Mouse (Mus musculus): ENCODE data around the gene Dpf1. TPM values are rescaled to one million over a fixed set of nuclear protein-coding genes. Genes with fewer than 3 reads are reported as not detected.

The Dpf1 gene
- 0.60 TPM in 1 of 2 replicates, not detected in the other for polyA plus RNA-seq (2012; ENCODE audit: insufficient read depth, insufficient read length, missing spikeins)

DNA sequence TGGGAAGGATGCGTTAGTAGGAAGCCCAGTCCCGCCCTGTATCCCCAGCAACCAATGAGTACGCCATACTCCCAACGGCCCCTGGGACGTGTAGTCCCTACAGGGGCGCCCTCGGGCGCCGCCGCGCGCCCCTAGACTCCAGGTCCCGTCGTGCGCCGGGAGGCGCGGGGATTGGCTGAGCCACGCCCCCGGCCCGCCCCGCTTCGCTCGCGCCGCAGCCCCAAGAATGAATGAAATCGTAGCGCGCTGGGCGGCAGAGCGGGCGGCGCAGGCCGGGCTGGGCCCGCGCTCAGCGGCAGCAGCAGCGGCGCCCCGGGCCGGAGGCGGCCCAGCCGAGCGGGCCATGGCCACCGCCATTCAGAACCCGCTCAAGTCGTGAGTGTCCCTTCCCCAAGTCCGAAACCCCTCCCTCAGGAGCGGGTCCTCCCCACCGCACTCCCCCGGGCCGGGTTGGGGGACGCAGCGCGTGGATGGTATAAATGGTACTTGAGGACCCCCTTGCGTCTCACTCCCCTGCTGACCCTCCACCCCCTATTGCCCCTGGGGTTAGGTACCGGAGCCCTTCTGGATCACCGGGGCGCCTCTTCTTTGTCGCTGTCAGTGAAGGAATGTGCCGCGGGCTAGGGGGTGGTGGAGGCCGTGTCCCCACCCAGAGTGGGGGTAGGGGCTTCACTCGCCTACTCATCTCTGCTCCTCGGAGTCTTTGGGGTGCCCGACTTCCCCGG, at the start of gene Dpf1:
Gene Dpf1 (plus strand): TSS at position 214 of the 725 bp plus-strand sequence.
- H3K4me3 ChIP-seq (ENCODE audit: insufficient read depth, low read length): peak within 1 kb of the TSS; percentile 33
- no peak within 1 kb of the TSS for H3K27ac ChIP-seq (ENCODE audit: insufficient read depth, low read depth, low read length)
- peaks cover 8% of the 10 kb centered on the region; the same call in 1 of the 2 replicates for H3K4me1 ChIP-seq (ENCODE audit: control insufficient read depth, insufficient read depth, low read length)
- TF ChIP-seq POLR2A (IDR thresholded peaks at IDR 0.05; ENCODE audit: borderline replicate concordance, low read depth, low read length): no peak
- TF ChIP-seq CTCF (IDR thresholded peaks at IDR 0.05; ENCODE audit: low read depth, low read length): no peak

DNA sequence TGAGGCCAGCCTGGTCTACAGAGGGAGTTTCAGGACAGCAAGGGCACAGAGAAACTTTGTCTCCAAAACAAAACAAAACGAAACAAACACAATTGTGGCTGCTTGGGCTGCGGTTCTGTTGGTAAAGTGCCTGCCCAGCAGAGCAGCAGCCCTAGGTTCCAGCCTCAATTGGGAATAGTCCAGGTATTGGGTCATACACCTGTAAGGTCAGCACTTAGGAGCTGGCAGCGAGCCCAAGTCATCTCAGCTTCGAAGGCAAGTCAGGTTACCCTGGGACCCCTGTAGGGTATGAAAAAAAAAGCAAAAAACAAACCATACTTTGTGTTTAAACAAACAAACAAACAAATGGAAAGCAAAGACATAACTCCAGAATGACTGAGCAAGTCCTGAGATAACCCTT, 47.9 kb upstream of the Dpf1 start:
- Histone ChIP-seq H3K4me1 (ENCODE audit: control insufficient read depth, insufficient read depth, low read length) (0 out of 2 replicates have a peak, but pooled peaks cover 3% of the 10 kb centered on the region), H3K4me3 (ENCODE audit: insufficient read depth, low read length) (no peak overlapping the region), H3K27ac (ENCODE audit: insufficient read depth, low read depth, low read length) (no peak overlapping the region)
- TF ChIP-seq CTCF (IDR thresholded peaks at IDR 0.05; ENCODE audit: low read depth, low read length) (no peak), POLR2A (IDR thresholded peaks at IDR 0.05; ENCODE audit: borderline replicate concordance, low read depth, low read length) (no peak)

DNA sequence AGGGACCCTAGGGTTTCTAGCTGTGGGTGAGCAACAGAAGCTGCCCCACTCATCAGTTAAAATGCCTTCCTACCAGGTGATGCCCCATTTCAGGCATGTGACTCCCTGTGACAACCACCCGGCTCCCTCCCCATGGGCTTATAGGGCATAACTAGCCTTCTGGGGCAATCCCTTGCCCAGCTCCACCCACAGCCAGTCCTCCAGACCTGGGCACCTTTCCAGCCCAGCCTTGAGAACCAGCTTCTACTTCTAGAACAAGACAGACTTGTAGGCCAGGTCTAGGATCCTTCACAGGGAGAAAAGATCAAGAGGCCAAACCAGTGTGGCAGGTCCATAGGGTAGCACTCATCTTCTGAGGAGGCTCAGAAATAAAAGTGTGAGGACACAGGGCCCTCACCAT, 46.4 kb upstream of the Dpf1 start:
- Histone ChIP-seq H3K4me3 (ENCODE audit: insufficient read depth, low read length) (no peak overlapping the region), H3K4me1 (ENCODE audit: control insufficient read depth, insufficient read depth, low read length) (0 out of 2 replicates have a peak, but pooled peaks cover 3% of the 10 kb centered on the region), H3K27ac (ENCODE audit: insufficient read depth, low read depth, low read length) (no peak overlapping the region)
- no peak for TF ChIP-seq POLR2A (IDR thresholded peaks at IDR 0.05; ENCODE audit: borderline replicate concordance, low read depth, low read length)
- no peak for TF ChIP-seq CTCF (IDR thresholded peaks at IDR 0.05; ENCODE audit: low read depth, low read length)

DNA sequence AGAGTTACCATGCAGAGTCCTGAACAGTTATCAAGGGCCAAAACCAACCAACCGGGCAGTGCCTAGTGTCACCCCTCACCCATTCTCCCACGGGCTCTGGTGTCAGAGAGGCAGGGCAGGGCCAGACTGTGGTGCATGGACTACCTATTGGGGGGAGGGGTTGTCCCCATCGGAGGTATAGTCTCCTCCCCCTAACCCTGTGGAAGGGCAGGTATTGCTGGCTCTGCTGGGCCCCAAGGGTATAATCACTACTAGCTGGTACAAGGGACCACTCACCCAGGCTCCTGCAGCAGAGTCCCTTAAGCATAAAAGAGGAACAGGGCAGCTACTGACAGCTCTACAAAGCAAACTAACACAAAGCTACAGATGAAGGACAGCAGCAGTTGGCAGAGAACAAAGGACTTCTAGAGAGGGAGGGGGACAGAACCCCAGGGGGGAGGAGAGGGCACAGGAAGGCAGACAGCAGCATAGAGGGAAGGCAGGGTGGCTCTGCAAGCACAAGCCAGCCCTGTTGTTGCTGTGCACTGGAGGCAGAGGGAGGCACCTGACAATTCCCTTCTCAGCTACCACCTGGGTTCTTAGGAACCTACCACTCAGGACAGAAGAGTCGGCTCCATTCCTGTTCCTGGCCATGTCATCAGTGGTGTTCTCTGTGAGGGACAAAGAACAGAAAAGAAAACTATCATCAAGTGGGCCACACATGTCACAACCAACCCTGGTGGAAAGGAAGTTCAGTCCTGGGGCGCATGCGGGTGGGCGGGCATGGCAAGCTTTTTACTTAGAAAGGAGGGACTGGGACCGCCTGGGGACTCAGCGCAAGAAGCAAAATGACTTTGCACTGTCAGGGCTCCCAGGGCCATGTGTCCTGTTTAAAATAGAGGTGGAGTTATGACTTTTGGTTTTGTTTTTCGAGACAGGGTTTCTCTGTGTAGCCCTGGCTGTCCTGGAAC, 43.7 kb upstream of the Dpf1 start:
- TF ChIP-seq POLR2A (IDR thresholded peaks at IDR 0.05; ENCODE audit: borderline replicate concordance, low read depth, low read length): no peak
- no peak for TF ChIP-seq CTCF (IDR thresholded peaks at IDR 0.05; ENCODE audit: low read depth, low read length)
- Histone ChIP-seq H3K27ac (ENCODE audit: insufficient read depth, low read depth, low read length) (no peak overlapping the region), H3K4me1 (ENCODE audit: control insufficient read depth, insufficient read depth, low read length) (peaks cover 3% of the 10 kb centered on the region; the same call in 1 of the 2 replicates), H3K4me3 (ENCODE audit: insufficient read depth, low read length) (no peak overlapping the region)

DNA sequence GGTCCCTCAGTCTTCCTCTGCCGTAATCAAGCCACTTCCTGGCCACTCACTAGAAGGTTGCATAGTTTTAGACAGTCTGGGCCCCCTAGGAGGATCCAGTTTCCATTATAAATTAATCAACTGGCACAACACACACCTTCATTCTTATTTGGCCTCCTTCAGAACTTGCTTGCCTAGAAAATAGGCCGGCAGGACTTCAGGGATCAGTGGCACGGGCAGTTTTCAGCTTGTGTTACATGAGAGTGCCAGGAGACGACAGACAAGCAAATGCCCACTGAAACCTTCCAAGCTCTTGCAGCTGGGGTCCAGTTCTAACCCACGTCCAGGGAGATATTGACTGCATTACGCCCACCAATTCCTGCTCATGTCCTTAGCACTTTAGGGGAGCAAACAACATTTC, 41.6 kb upstream of the Dpf1 start:
- no peak overlapping the region for H3K4me3 ChIP-seq (ENCODE audit: insufficient read depth, low read length)
- H3K4me1 ChIP-seq (ENCODE audit: control insufficient read depth, insufficient read depth, low read length): peaks cover 3% of the 10 kb centered on the region; the same call in 1 of the 2 replicates
- H3K27ac ChIP-seq (ENCODE audit: insufficient read depth, low read depth, low read length): no peak overlapping the region
- TF ChIP-seq CTCF (IDR thresholded peaks at IDR 0.05; ENCODE audit: low read depth, low read length): no peak
- TF ChIP-seq POLR2A (IDR thresholded peaks at IDR 0.05; ENCODE audit: borderline replicate concordance, low read depth, low read length): no peak

DNA sequence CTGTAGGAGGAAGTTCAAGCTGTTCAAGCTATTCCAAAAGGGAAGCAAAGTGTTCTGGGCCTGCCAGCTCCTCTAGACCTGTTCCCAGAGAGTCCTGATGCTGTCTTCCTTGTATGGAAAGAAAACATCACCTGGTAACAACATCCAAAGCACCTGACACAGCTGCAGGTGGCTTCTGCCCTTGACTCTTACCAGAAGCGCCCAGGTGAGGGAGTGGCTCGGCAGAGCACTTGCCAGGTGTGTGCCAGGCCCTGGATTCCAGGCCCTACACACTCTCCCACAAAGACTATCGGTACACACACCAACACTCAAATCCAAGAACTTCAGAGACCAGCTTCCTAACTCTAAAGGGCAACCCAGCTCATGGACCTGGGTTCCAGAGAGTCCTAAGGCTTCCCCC, 39.9 kb upstream of the Dpf1 start:
- Histone ChIP-seq H3K4me1 (ENCODE audit: control insufficient read depth, insufficient read depth, low read length) (peaks cover 3% of the 10 kb centered on the region; the same call in 1 of the 2 replicates), H3K27ac (ENCODE audit: insufficient read depth, low read depth, low read length) (no peak overlapping the region), H3K4me3 (ENCODE audit: insufficient read depth, low read length) (no peak overlapping the region)
- TF ChIP-seq CTCF (IDR thresholded peaks at IDR 0.05; ENCODE audit: low read depth, low read length): no peak
- no peak for TF ChIP-seq POLR2A (IDR thresholded peaks at IDR 0.05; ENCODE audit: borderline replicate concordance, low read depth, low read length)

DNA sequence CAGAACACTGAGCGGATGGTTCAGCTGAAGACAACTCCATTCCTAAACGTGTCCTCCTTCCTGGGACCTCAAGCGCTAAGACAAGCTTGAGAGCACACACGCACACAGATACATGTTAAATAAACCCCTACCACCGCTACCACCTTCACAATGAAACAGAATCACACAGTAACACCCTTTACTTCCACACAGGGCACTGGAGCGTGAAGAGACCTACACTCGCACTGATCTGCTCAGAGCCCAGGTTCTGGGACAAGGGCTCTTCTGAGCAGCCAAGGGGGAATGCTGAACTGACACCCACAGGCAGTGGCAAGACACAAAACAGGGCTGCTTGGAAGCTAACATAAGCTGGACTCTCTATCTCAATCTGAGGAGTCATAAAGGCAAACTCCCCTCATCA, 38.1 kb upstream of the Dpf1 start:
- TF ChIP-seq CTCF (IDR thresholded peaks at IDR 0.05; ENCODE audit: low read depth, low read length) (no peak), POLR2A (IDR thresholded peaks at IDR 0.05; ENCODE audit: borderline replicate concordance, low read depth, low read length) (no peak)
- Histone ChIP-seq H3K4me3 (ENCODE audit: insufficient read depth, low read length) (no peak overlapping the region), H3K4me1 (ENCODE audit: control insufficient read depth, insufficient read depth, low read length) (peaks cover 3% of the 10 kb centered on the region; the same call in 1 of the 2 replicates), H3K27ac (ENCODE audit: insufficient read depth, low read depth, low read length) (no peak overlapping the region)

DNA sequence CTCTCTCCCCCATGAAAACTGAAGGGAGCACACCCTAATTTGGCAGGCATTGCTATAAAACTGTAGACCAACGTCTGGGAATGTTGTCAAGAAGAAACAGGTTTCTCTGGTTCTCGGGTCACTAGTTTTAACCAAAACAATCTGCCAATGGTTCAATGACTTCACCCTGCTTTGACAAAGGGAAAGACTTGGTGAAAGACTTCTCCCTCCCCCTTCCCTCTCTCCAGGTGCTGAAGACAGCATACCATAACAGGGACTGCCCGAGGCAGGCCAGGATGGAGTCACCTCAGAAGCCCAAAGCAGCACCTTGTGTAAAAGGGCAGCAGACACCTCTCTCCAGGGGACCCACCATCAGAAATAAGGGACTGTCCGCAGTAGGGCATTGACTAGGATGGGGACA, 36.8 kb upstream of the Dpf1 start:
- Histone ChIP-seq H3K4me3 (ENCODE audit: insufficient read depth, low read length) (no peak overlapping the region), H3K4me1 (ENCODE audit: control insufficient read depth, insufficient read depth, low read length) (peaks cover 3% of the 10 kb centered on the region; the same call in 1 of the 2 replicates), H3K27ac (ENCODE audit: insufficient read depth, low read depth, low read length) (no peak overlapping the region)
- TF ChIP-seq CTCF (IDR thresholded peaks at IDR 0.05; ENCODE audit: low read depth, low read length) (no peak), POLR2A (IDR thresholded peaks at IDR 0.05; ENCODE audit: borderline replicate concordance, low read depth, low read length) (no peak)

DNA sequence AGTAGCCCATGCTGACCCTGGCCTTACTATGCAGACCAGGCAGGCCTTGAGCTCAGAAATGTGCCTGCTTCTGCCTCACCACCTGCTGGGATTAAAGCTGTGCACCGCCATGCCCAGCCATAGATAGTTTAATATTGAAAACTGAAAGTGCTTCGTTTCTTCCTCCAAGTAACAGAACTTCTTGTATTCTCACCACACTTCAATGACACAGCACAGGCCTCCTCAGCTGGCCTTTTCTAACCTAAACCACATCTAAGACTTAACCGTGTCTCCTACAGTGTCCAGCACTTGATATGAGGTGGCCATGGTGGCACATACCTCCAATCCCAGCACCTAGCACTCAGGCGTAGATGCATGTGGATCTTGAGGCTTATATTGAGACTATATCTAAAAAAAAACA, 33.3 kb upstream of the Dpf1 start:
- no peak overlapping the region for H3K4me3 ChIP-seq (ENCODE audit: insufficient read depth, low read length)
- TF ChIP-seq POLR2A (IDR thresholded peaks at IDR 0.05; ENCODE audit: borderline replicate concordance, low read depth, low read length): no peak
- no peak for TF ChIP-seq CTCF (IDR thresholded peaks at IDR 0.05; ENCODE audit: low read depth, low read length)
- no peak overlapping the region for H3K27ac ChIP-seq (ENCODE audit: insufficient read depth, low read depth, low read length)
- H3K4me1 ChIP-seq (ENCODE audit: control insufficient read depth, insufficient read depth, low read length): no peaks in the 10 kb centered on the region
